Mouse (Mus musculus) hindbrain, embryonic 11.5 days (tissue): ENCODE results near the gene Clptm1. TPM values are rescaled to one million over a fixed set of nuclear protein-coding genes. Genes with fewer than 3 reads are reported as not detected.

Source experiments
- ATAC-seq: fragments of 200-750 bp; cut with Nextera tagmentation; 2 replicates; pipeline ENCODE4 v1.8.0; 2017; ENCODE audit warnings: mild to moderate bottlenecking, moderate TSS enrichment, moderate library complexity; ENCODE audit not compliant: low FRiP score
- DNase-seq: peaks from one replicate; pipeline ENCODE4 v3.0.0-alpha.2; 2015; ENCODE audit warnings: low spot score
- H3K27ac ChIP-seq: fragments of 300-500 bp; sonication (generic); 2 replicates; pipeline ENCODE4 v1.5.1; 2014; ENCODE audit warnings: mild to moderate bottlenecking, low read depth, low read length
- H3K27me3 ChIP-seq: fragments of 300-500 bp; sonication (generic); 2 replicates; pipeline ENCODE4 v1.6.1; 2014; ENCODE audit warnings: mild to moderate bottlenecking, low read length, moderate library complexity, mixed read lengths; ENCODE audit not compliant: control insufficient read depth, insufficient read depth
- H3K36me3 ChIP-seq: fragments of 300-500 bp; sonication (generic); 2 replicates; pipeline ENCODE4 v1.6.1; 2014; ENCODE audit warnings: mild to moderate bottlenecking, low read length, moderate library complexity, mixed read lengths; ENCODE audit not compliant: control insufficient read depth, insufficient read depth
- H3K4me1 ChIP-seq: fragments of 300-500 bp; sonication (generic); replicated peaks from 2 replicates; pipeline ENCODE4 v1.6.1; 2014; ENCODE audit warnings: low read length, mixed read lengths; ENCODE audit not compliant: control insufficient read depth, insufficient read depth
- H3K4me2 ChIP-seq: fragments of 300-500 bp; sonication (generic); replicated peaks from 2 replicates; pipeline ENCODE4 v1.6.1; 2014; ENCODE audit warnings: mild to moderate bottlenecking, low read depth, low read length
- H3K4me3 ChIP-seq: fragments of 300-500 bp; sonication (generic); 2 replicates; pipeline ENCODE4 v1.5.1; 2014; ENCODE audit warnings: low read depth, low read length
- H3K9ac ChIP-seq: fragments of 300-500 bp; sonication (generic); 2 replicates; pipeline ENCODE4 v1.6.1; 2014; ENCODE audit warnings: low read depth, low read length
- H3K9me3 ChIP-seq: fragments of 300-500 bp; sonication (generic); 2 replicates; pipeline ENCODE4 v1.6.1; 2016; ENCODE audit warnings: low read length; ENCODE audit not compliant: control insufficient read depth
- WGBS: fragments of 180-500 bp; shearing (Covaris S2); extraction: QIAGEN DNeasy Blood & Tissue Kit; methylation state at CpG from one replicate; pipeline ENCODE4 v1.1.7; 2014; 5-methylcytosine and 5-hydroxymethylcytosine counted together
- polyA plus RNA-seq: library from polyadenylated mRNA; unstranded; fragments of >200 nt; fragmentation: Nextera tagmentation; extraction: Ambion mirVana; gene quantifications from 2 replicates; pipeline ENCODE4 v1.2.1, GENCODE M21; 2014

Gene Clptm1
- polyA plus RNA-seq, 1 experiment from 2014 or later: 86.2 TPM

- Histone ChIP-seq H3K4me1 (no peaks in the 10 kb centered on the region), H3K27ac (no peak overlapping the region), H3K9ac (no peak overlapping the region), H3K27me3 (no peaks in the 10 kb centered on the region), H3K9me3 (no peaks in the 10 kb centered on the region), H3K36me3 (peaks cover 4% of the 10 kb centered on the region; the same call in 1 of the 2 replicates), H3K4me2 (no peak overlapping the region), H3K4me3 (no peak overlapping the region)
- DNase-seq (no peak), ATAC-seq (no peak)
- WGBS: 100% methylated on average over 2 of the region's 2 CpGs
Observed at GRCm38 (mm10) chr7:19652614-19653013, 12.2 kb downstream of the Clptm1 start.

DNA sequence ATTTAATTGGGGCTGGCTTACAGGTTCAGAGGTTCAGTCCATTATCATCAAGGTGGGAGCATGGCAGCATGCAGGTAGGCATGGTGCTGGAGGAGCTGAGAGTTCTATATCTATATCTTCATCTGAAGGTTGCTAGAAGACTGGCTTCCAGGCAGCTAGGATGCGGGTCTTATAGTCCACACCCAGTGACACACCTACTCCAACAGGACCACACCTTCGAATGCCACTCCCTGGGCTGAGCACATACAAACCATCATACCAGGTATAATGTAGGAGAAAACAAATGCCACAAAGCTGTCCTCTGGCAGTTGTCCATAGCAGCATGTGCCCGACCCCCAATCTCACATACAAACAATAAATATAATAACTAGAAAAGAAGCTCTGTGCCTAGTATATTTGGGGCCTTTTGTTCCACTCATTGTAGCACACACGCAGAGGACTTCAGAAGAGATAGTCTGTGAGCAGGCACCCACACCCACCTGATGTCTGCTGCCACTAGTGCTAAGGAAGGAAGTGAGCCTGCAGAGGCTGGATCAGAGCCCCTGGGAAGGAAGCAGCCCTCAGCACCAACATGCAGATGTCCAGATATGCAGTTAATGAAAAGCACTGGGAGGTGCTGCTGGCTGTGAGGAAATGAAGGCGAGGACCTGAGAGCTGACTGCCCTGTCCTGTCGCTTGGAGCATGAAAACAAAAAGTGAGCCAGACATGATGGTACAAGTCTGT lies 13.6 kb downstream of the Clptm1 start:
- Histone ChIP-seq H3K36me3 (peaks cover 7% of the 10 kb centered on the region; the same call in 1 of the 2 replicates), H3K4me1 (no peaks in the 10 kb centered on the region), H3K9ac (no peak overlapping the region), H3K4me3 (no peak overlapping the region), H3K4me2 (no peak overlapping the region), H3K27me3 (no peaks in the 10 kb centered on the region), H3K27ac (no peak overlapping the region), H3K9me3 (no peaks in the 10 kb centered on the region)
- ATAC-seq (no peak), DNase-seq (no peak)
- 91% methylated on average over 6 of the region's 6 CpGs for WGBS

DNA sequence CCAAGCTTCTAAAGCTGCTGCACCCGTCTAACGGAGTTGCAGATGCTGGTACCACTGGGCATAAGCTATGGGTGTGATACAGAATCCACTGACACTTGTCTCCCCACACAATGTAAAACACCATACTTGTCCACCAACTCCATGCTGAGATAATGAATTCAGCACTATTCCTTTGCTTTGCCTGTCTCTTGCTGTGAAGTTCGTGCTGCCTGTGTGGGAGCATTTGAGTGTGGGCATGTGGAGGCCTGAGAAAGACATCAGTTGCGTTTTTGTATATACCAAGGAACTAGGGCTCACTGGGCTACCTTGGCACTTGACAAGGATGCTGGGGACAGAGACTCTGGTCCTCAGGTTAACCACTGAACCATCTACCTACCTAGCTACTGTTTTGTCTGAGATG lies 23.6 kb downstream of the Clptm1 start:
- no peaks in the 10 kb centered on the region for H3K9me3 ChIP-seq
- H3K36me3 ChIP-seq: peaks cover 29% of the 10 kb centered on the region
- DNase-seq (no peak), ATAC-seq (no peak)
- no peak overlapping the region for H3K4me2 ChIP-seq
- no peaks in the 10 kb centered on the region for H3K27me3 ChIP-seq
- no peak overlapping the region for H3K4me3 ChIP-seq
- H3K4me1 ChIP-seq: no peaks in the 10 kb centered on the region
- no peak overlapping the region for H3K27ac ChIP-seq
- WGBS: 90% methylated on average over 4 of the region's 4 CpGs
- H3K9ac ChIP-seq: no peak overlapping the region

DNA sequence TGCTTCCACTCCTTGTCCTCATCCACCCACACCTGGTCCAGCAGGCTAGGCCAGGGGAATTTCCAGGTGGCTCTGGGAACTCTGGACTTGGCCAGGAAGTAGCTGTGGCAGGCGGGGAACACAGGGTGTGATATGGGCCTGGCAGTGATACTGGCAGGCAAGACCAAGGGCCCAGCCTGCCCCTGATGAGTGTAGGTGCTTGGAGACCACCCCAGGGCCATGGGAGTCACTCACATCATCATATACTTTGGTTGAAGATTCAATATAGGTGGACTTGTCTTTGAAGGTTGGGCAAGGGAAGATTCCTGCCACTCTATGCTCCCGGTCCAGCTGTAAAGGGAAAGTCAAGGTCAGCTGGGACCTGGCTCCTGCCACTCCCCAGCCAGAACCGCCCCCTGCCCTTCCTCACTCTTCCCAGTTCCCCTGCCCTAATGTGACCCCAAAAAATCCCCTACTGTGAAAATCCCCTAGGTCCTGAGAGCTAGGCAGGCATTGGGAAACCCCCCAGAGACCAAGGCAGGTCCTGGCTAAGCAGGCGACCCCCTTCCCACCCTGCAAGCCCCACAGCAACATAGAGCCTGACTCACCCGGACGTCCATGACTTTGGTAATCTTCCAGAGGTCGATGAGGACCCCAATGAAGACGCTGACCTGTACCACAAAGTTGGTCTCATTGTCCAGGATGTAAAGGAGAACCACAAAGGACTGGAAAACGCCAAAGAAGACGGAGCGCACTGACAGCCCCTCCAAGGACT lies 29.6 kb downstream of the Clptm1 start:
- Histone ChIP-seq H3K27ac (no peak overlapping the region), H3K4me3 (no peak overlapping the region), H3K27me3 (no peaks in the 10 kb centered on the region), H3K36me3 (peaks cover 20% of the 10 kb centered on the region), H3K9ac (no peak overlapping the region), H3K9me3 (no peaks in the 10 kb centered on the region), H3K4me2 (no peak overlapping the region), H3K4me1 (no peaks in the 10 kb centered on the region)
- ATAC-seq: no peak
- WGBS: 89% methylated on average over 11 of the region's 11 CpGs
- no peak for DNase-seq

GRCm38 (mm10) chr7:19634591-19634990 lies 30.2 kb downstream of the Clptm1 start:
- ATAC-seq: no peak
- Histone ChIP-seq H3K36me3 (peaks cover 20% of the 10 kb centered on the region), H3K4me2 (no peak overlapping the region), H3K27ac (no peak overlapping the region), H3K9me3 (no peaks in the 10 kb centered on the region), H3K4me3 (no peak overlapping the region), H3K27me3 (no peaks in the 10 kb centered on the region), H3K4me1 (no peaks in the 10 kb centered on the region), H3K9ac (no peak overlapping the region)
- DNase-seq: no peak
- 90% methylated on average over 2 of the region's 2 CpGs for WGBS

GRCm38 (mm10) chr7:19633855-19634254 lies 31.0 kb downstream of the Clptm1 start:
- WGBS: 94% methylated on average over 15 of the region's 15 CpGs
- no peaks in the 10 kb centered on the region for H3K9me3 ChIP-seq
- H3K4me3 ChIP-seq: no peak overlapping the region
- H3K27me3 ChIP-seq: no peaks in the 10 kb centered on the region
- peaks cover 20% of the 10 kb centered on the region for H3K36me3 ChIP-seq
- ATAC-seq: no peak
- DNase-seq: no peak
- H3K4me2 ChIP-seq: no peak overlapping the region
- H3K9ac ChIP-seq: no peak overlapping the region
- H3K4me1 ChIP-seq: no peaks in the 10 kb centered on the region
- no peak overlapping the region for H3K27ac ChIP-seq

- H3K27ac ChIP-seq: no peak overlapping the region
- WGBS: 90% methylated on average over 17 of the region's 17 CpGs
- H3K9me3 ChIP-seq: no peaks in the 10 kb centered on the region
- H3K36me3 ChIP-seq: peaks cover 20% of the 10 kb centered on the region
- no peak for DNase-seq
- no peak overlapping the region for H3K4me2 ChIP-seq
- ATAC-seq: no peak
- H3K27me3 ChIP-seq: no peaks in the 10 kb centered on the region
- no peak overlapping the region for H3K9ac ChIP-seq
- H3K4me3 ChIP-seq: no peak overlapping the region
- no peaks in the 10 kb centered on the region for H3K4me1 ChIP-seq
Observed at GRCm38 (mm10) chr7:19633197-19633596, 31.6 kb downstream of the Clptm1 start.

GRCm38 (mm10) chr7:19632720-19633119 lies 32.1 kb downstream of the Clptm1 start:
- Histone ChIP-seq H3K36me3 (peaks cover 19% of the 10 kb centered on the region), H3K27ac (no peak overlapping the region)
- ATAC-seq: no peak

GRCm38 (mm10) chr7:19632275-19632674 lies 32.6 kb downstream of the Clptm1 start:
- no peak overlapping the region for H3K4me3 ChIP-seq
- no peaks in the 10 kb centered on the region for H3K4me1 ChIP-seq
- no peak for ATAC-seq
- DNase-seq: no peak
- H3K27ac ChIP-seq: no peak overlapping the region
- H3K9ac ChIP-seq: no peak overlapping the region
- no peaks in the 10 kb centered on the region for H3K27me3 ChIP-seq
- no peak overlapping the region for H3K4me2 ChIP-seq
- H3K9me3 ChIP-seq: no peaks in the 10 kb centered on the region
- H3K36me3 ChIP-seq: peaks cover 15% of the 10 kb centered on the region

More at GRCm38 (mm10) chr7:19632720-19633119, 32.1 kb downstream of the Clptm1 start:
- H3K4me2 ChIP-seq: no peak overlapping the region
- DNase-seq: no peak
- H3K27me3 ChIP-seq: no peaks in the 10 kb centered on the region
- no peak overlapping the region for H3K4me3 ChIP-seq
- H3K9ac ChIP-seq: no peak overlapping the region
- H3K9me3 ChIP-seq: no peaks in the 10 kb centered on the region
- no peaks in the 10 kb centered on the region for H3K4me1 ChIP-seq
